Comparison of ENCODE assay signal across 24 mouse cellular contexts in genomic region chr10:78565070-78565469, GRCm38 (mm10). TPM values are rescaled to one million over a fixed set of nuclear protein-coding genes. Genes with fewer than 3 reads are reported as not detected.
"Had no signal": no experiment of that assay in that cellular context is flagged by ENCODE, and none has a peak within 500 bp of the region (broad histone marks: within the 10 kb centered on the region; RNA-seq: fewer than 3 reads in every experiment).

No protein-coding gene starts in this region.

- H3K27me3 ChIP-seq: neural tube, embryonic 13.5 days; neural tube, embryonic 15.5 days; stomach, embryonic 15.5 days had no signal

- H3K36me3 ChIP-seq: neural tube, embryonic 13.5 days; neural tube, embryonic 15.5 days; stomach, embryonic 15.5 days had no signal

- H3K9ac ChIP-seq: neural tube, embryonic 13.5 days; neural tube, embryonic 15.5 days; stomach, embryonic 15.5 days had no signal

- H3K4me3 ChIP-seq: neural tube, embryonic 13.5 days; neural tube, embryonic 15.5 days; stomach, embryonic 15.5 days had no signal

- H3K9me3 ChIP-seq: neural tube, embryonic 13.5 days; neural tube, embryonic 15.5 days; stomach, embryonic 15.5 days had no signal

- DNase-seq: retina, postnatal 1 day; right cerebral cortex, adult 18-20 months; right cerebral cortex, postnatal 14 days; right cerebral cortex, postnatal 25 days; right cerebral cortex, postnatal 4 days; spleen, adult 18-20 months; thymus, adult 18-20 months; thymus, adult 2 months; thymus, postnatal 14 days; thymus, postnatal 25 days; thymus, postnatal 36 days; thymus, postnatal 4 days had no signal

- H3K27ac ChIP-seq: neural tube, embryonic 13.5 days; neural tube, embryonic 15.5 days; stomach, embryonic 15.5 days; stomach, postnatal 0 days had no signal

- H3K4me1 ChIP-seq: neural tube, embryonic 13.5 days; neural tube, embryonic 15.5 days; stomach, embryonic 15.5 days had no signal

RNA-seq across cellular contexts. Expression of gene Olfr1358, which starts 47.8 kb away (rescaled TPM):
- total RNA-seq: neutrophil, adult 5-6 weeks had no signal
- polyA plus RNA-seq: neural tube, embryonic 13.5 days; neural tube, embryonic 14.5 days; neural tube, embryonic 15.5 days; small intestine, adult 2 months; spleen, adult 2 months; stomach, embryonic 14.5 days; stomach, embryonic 15.5 days; stomach, embryonic 16.5 days; stomach, postnatal 0 days; urinary bladder, adult 2 months had no signal

RNA-seq across cellular contexts. Expression of gene Olfr1357, which starts 52.8 kb away (rescaled TPM):
- total RNA-seq: neutrophil, adult 5-6 weeks had no signal
- polyA plus RNA-seq: neural tube, embryonic 13.5 days; neural tube, embryonic 14.5 days; neural tube, embryonic 15.5 days; small intestine, adult 2 months; spleen, adult 2 months; stomach, embryonic 14.5 days; stomach, embryonic 15.5 days; stomach, embryonic 16.5 days; stomach, postnatal 0 days; testis, adult 2 months; thymus, adult 2 months; urinary bladder, adult 2 months had no signal
